Mouse (Mus musculus): Measurements from ENCODE around the gene Noc2l. TPM values are rescaled to one million over a fixed set of nuclear protein-coding genes. Genes with fewer than 3 reads are reported as not detected.

Gene Noc2l
- polyA plus RNA-seq (2017; shearing (Covaris generic)), result 172 TPM

DNA sequence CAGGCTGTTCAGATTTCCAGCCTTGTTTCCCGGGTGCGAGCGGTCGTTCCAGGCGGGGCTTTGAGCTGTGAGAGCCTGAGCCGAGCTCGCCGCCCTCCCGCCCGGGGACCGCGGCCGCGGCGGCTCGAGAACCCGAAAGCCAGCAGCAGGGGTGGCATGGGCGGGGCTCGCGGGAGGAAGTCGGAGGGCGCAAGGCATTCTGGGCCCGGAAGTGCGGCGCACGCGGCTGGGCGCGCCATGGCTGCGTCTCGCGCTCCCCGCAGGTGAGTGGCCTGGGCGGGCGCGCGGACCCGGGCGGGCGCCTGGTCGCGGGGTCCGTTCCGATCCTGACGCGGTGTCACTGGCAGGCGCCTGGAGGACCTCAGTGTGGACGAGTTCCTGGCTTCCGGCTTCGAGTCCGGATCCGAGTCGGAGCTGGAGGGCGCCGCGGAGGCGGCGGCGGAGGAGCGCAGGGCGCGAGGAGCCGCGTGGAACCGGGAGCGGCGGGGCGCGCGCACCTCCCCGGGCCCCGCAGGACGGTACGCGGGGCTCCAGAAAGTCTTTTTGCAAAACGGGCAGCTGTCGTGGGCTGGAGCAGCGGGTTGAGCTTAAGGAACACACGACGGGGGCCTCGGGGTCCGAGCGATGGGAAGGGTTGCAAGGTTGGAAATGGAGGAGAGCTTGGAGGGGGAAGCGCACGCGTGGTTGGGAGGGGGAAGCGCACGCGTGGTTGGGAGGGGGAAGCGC, at the start of gene Noc2l:
Gene Noc2l, plus strand, starts transcription at position 203 of the 726 bp plus-strand sequence.

DNA sequence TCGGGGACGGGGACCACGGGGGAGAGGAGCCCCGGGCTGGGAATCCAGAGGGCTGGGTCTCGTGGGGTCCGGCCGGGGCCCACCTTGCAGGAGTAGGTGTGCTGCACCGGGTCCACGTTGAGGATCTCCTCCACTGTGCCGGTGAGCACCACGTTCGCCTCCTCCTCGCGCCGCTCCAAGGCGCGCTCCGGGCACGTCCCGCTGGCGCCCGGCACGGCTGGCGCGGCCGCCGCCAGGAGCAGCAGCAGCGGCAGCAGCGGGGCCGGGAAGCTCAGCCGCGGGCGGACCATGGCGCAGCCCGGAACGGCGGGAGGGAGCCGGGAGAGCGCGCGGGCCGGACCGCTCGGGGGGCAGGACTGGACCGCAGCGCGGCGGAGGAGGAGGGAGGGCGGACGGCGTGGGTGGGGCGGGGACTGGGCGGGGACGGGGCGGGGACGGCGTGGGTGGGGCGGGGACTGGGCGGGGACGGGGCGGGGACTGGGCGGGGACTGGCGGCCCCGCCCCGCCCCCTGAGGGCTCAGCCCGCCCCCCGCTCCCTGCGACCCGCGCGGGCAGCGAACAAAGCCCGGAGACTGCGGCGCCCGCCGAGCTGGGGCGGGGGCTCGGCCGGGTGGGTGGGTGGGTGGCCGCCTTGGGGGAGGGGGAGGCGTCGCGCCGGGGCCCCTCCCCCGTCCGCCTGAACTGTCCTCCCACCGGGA, 38.5 kb upstream of the Noc2l start, which contains the start of gene Agrn:
Gene Agrn, minus strand, starts transcription at position 358 of the 698 bp plus-strand sequence.

DNA sequence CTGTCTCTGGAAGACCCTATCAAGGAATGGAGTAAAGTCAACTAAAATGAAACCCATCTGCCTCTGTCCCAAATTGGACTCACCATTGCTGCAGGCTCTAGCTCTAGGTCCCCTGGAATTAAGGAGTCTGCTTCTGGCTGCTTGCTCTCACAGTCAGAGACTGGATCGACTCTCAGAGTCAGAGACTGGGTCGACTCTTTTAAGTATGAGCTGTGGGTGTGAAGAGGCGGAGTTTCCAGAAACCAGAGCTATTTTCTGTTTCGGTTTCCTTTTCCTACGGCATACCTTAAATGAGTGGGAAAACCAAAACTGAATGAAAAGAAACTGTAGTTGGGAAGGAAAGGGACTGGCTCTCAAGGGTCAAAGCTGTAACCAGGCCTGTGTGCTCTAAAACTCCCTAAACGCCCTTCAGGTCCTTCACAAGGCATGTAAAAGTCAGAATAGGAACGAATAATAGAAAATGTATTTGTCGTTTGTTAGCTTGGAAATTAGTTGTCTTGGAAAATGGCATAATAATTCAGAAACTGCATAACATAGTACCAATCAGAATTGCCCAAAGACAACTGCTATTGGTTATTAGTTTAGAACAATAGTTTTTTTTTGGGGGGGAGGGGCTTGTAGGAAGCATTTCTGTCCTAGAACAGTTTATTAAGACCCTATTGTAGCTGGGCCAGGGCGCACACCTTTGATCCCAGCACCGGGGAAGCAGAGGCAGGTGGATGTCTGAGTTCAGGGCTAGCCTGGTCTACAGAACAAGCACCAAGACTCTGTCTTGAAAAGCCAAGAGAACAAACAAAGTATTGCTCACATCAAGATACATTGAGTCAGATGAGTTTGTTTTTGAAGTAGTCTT, 35.0 kb upstream of the Noc2l start, which contains the start of gene Isg15:
Gene Isg15, minus strand, starts transcription at position 196 of the 853 bp plus-strand sequence.

DNA sequence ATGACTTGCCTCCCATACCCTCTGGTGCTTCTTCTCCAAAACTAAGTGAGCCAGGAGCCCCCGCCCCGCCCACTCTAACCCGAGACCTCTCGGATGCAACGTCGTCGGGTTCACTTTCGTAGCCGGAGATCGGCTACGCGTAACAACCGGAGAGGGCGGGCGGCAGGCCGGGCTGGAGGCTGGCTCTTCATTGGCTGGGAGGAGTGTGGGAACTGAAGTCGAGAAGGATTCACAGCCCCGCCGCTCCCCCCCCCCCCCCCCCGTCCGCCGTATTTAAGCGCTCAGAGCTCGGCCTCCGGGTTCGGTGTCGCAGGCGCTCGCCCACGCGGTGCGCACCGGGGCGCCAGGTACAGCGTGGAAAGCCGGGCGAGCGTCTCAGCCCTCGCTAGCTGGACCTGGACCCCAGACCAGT, 32.8 kb upstream of the Noc2l start, which contains the start of gene AW011738:
Gene AW011738, plus strand, starts transcription at position 304 of the 412 bp plus-strand sequence.

DNA sequence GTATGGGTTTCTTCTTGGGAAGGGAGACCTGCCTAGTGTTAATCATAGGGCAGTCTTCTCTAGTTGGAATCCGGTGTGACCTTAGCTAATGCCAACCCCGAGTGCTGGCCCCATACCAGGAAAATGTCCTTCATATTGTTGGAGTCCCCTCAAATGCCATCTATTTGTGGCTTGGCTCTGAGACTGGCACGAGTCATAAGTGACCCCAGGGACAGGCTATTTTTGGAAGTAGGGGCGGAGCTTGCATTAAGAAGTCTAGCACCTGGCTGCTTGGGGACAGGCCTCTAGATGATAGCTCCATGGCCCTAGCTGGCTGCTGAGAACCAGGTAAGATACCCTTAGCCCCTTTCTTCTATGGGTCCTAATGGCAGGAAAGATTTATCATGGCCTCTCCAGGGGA, 20.2 kb upstream of the Noc2l start, which contains the start of gene Perm1:
Gene Perm1, plus strand, starts transcription at position 220 of the 400 bp plus-strand sequence.

DNA sequence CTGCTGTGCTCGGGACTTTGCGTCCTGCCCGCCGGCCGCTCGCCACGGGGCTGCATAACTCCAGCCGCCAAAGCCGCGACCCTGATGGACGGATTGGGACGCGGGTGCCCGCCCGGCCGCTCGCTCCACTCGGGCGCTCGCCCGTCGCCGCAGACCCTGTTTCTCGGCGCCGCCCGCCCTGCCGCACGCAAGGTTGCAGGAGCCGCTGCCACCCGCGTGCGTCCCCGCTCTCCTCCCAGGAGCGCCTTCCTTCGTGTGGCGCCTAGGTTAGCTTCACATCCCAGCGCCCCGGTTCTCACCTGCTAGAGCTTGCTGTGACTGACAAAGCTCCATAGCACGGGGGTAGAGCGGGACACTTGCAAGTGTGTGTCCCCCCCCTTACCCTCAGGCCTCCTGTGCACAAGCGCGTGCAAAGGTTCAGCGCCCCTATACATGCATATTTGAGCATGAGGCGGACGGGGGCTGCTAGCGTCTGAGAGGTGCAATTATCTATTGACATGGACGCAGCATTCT, 1.1 kb upstream of the Noc2l start, which contains the start of gene Plekhn1:
Gene Plekhn1, minus strand, starts transcription at position 157 of the 513 bp plus-strand sequence.

DNA sequence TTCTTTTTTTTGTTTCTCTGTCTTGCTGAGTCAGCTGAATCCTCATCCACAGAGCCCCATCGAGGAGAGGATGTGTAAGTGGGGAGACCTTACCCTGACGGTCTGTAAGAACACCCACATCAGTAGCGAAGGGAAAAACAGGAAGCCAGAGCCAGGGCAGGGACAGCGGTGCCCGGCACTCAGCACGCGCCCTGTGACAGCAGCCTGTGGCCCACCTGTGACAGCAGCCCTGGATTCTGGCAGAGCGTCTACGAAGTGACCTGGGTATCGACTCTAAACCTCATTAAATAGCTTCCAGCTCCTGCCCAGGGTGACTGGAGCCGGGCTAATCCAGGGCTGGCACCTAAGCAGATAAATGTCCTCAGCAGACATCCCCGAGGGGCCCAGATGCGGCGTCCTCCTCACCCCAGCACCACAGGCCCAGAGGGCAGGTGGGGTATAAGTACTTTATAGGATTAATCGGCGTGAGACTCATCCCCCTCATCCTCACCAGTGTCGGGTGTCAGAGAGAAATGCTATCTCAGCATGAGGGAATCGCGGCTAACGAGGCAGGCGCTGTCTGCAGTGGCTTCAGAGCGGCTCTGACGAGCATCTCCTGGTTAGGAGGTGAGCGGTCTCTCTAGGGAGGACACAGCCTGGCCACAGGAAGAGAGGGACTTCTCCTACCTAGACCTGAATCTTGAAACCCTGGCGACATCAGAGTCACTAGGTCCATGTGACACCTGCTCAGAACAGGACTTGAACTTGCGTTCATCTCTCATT, 19.4 kb downstream of the Noc2l start, which contains the start of gene Samd11:
Gene Samd11, minus strand, starts transcription at position 580 of the 762 bp plus-strand sequence.

Other genes starting within 250 kb of the Noc2l start
- gene B3galt6, start 243.4 kb upstream of the Noc2l start, polyA plus RNA-seq (2017; shearing (Covaris generic)), result 7.5 TPM
- 443 TPM for gene Sdf4, start 243.1 kb upstream of the Noc2l start, polyA plus RNA-seq (2017; shearing (Covaris generic))
- 675 TPM for gene Tnfrsf4, start 222.2 kb upstream of the Noc2l start, polyA plus RNA-seq (2017; shearing (Covaris generic))
- 435 TPM for gene Tnfrsf18, start 209.8 kb upstream of the Noc2l start, polyA plus RNA-seq (2017; shearing (Covaris generic))
- 0.27 TPM for gene Ttll10, start 176.6 kb upstream of the Noc2l start, polyA plus RNA-seq (2017; shearing (Covaris generic))
- gene 9430015G10Rik, start 126.0 kb upstream of the Noc2l start, polyA plus RNA-seq (2017; shearing (Covaris generic)), result 26.8 TPM
- gene Rnf223, start 105.5 kb upstream of the Noc2l start, polyA plus RNA-seq (2017; shearing (Covaris generic)), result not detected
- 3.6 TPM for gene Agrn, start 38.5 kb upstream of the Noc2l start, polyA plus RNA-seq (2017; shearing (Covaris generic))
- gene Isg15, start 35.2 kb upstream of the Noc2l start, polyA plus RNA-seq (2017; shearing (Covaris generic)), result 195 TPM
- 131 TPM for gene AW011738, start 32.7 kb upstream of the Noc2l start, polyA plus RNA-seq (2017; shearing (Covaris generic))
- 1.4 TPM for gene Perm1, start 20.1 kb upstream of the Noc2l start, polyA plus RNA-seq (2017; shearing (Covaris generic))
- 35.3 TPM for gene Plekhn1, start 1.2 kb upstream of the Noc2l start, polyA plus RNA-seq (2017; shearing (Covaris generic))
- 17.0 TPM for gene Samd11, start 19.6 kb downstream of the Noc2l start, polyA plus RNA-seq (2017; shearing (Covaris generic))
- gene Vmn2r-ps159, start 95.1 kb downstream of the Noc2l start, polyA plus RNA-seq (2017; shearing (Covaris generic)), result not detected